Mouse (Mus musculus) layer of hippocampus, postnatal 14 days (tissue): ENCODE data around the gene Cacna1f. TPM values are rescaled to one million over a fixed set of nuclear protein-coding genes. Genes with fewer than 3 reads are reported as not detected.

Source experiments
- DNase-seq, 2 experiments: peaks; one replicate each; pipeline ENCODE4 v3.0.0; 2021 to 2022; ENCODE audit warnings: low spot score in 2 of 2, mixed read lengths in 1 of 2
- total RNA-seq, 2 experiments: library from RNA; stranded (reverse); gene quantifications; 2 replicates each; pipeline ENCODE4 v1.2.3; 2021

Gene Cacna1f
- total RNA-seq, 2 experiments from 2014 or later, result 0.21 TPM; not detected in 1

DNA sequence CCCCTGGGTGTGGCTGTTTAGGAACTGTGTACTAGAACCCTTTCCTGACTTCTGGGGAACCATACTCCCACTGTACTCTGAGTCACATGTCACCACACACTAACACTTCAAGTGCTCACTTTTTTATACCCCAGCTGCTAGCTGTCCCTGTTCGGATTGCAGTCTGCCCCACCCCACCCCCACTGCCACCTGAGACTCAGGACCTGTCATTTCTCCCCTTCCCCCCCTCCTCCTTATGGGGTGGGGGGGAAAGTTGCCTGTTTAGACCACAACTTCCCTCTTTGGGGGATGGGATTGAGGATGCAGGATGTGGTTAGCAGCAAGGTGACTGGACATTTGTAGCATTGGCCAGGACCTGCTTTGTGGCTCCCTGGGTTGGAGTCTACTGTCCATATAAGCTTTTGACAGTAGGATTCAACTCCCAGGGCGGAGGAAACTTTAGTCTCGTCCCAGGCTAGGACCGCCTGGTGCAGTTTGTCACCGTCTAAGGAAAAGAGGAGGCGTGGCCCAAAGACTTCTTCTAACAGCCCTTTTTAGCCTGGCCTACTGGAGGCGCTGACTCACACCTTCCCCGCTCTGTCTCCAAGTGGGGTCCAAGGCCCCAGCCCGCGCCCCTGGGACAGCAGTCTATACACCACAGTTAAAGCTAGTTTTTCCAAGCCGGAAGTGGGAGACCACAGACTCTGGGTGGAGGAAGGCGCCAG lies 66.8 kb downstream of the Cacna1f start:
- no peak for DNase-seq

DNA sequence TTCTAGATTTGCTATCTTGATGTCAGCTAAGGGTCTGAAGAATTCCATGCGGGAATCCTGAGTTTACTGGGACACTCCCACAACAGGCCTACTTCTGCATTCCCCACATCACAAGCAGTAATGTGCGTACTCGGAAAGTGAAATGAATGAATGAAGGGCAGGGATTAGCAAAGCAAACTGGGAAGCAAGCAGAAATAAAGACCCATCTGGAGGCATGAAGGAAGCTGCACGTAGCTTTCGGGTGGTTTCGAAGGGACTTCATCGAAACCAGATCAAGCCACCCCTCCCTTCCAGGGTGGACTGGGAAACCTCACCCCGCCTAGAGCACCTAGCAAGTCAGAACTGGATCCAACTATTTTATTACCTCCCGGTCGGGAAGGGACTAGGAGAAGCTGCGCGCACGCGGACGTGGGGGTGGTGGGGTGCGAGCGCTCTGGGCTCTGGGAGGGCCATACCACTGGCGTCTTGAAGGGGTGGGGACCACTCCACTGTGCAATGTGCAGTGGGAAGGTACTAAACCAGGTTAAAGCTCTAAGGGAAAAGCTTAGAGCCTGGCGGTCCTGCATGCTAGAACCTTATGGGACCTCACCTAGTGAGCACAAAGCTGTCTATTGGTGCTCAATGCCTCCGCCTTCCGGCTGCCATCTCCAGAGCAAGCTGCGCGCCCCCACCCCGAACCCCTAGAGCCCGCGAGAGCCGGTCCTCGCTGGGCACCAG lies 67.6 kb downstream of the Cacna1f start:
- DNase-seq, result no peak

- DNase-seq, result no peak
Measured at GRCm38 (mm10) chrX:7675001-7675380, 68.1 kb downstream of the Cacna1f start.

GRCm38 (mm10) chrX:7678986-7679385 lies 72.1 kb downstream of the Cacna1f start:
- no peak for DNase-seq

DNA sequence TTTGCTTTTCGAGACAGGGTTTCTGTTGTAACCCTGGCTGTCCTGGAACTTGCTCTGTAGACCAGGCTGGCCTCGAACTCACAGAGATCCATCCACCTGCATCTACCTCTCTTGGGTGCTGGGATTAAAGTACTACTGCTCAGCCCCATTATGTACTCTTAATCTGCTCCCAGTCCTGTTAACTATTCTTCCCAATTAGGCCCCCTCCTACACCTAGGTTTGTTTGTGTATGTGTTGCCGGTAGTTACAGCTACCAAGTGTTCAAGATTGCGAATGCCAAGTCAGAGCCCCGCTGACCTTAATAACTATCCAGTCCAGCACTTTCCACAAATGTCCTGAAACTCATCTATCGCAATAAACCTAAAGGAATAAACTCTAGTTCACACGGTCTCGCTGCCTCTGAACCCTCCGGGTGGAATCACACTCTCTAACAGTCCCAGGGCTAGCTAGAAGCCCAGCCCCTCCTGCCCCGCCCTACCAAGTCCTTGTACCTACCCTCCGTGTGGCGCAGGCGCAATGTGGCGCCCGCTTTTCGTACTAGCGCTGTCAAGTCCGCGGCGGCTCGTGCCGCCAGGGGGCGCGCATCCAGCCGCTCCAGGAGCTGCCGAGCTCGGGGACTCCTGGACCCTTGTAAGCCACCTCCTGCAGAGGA lies 72.6 kb downstream of the Cacna1f start:
- DNase-seq, result peak; percentile 80 to 83

DNA sequence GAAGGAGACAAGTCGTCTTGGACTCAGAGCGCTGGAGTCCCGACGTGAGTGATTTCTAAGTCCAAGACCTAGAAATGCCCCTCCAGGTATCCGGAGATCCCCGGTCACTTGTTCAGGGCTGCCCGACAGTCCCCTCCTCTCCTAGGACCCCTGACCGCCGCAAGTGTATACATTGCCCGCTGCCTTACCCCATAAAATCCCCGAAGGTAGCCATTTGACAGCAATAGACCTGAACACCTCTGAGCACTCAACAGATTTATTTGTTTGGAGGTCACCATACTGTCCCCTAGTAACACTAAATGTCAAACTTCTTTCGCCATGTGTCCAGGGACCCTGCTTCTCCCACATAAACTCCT lies 73.2 kb downstream of the Cacna1f start:
- no peak for DNase-seq

DNA sequence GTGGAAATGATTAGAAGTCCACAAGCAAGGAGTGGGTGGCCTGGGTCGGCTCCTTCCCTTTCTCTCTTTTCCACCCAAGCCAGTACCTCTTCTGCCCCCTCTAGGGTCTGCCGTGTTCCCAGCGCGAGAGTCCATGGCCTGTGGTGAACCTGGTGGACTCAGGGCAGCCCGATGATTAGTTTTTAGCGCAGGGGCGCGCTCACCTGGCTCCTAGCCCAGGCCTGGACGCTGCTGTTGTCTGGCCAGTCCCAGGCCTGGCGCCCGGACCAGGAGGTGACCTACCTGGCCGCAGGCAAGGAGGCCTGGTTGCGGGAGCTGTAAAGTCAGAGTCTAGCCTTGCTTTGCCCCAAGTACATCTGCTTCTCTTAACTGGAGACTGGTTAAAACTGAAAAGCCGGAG lies 74.0 kb downstream of the Cacna1f start, which contains the start of gene Magix:
Gene Magix (minus strand): TSS at position 388 of the 400 bp plus-strand sequence.
- no peak for DNase-seq

Other genes starting within 250 kb of the Cacna1f start
- gene Usp27x, start 231.3 kb upstream of the Cacna1f start, total RNA-seq, result 10 to 100 TPM; 12.5 TPM
- under 1 TPM in 1 of 2 experiments, not detected in 1; 0.24 TPM for gene Foxp3, start 33.4 kb upstream of the Cacna1f start, total RNA-seq
- 10 to 100 TPM; 16.5 to 16.7 TPM for gene Ppp1r3f, start 32.8 kb upstream of the Cacna1f start, total RNA-seq
- gene Ccdc22, start 1.6 kb upstream of the Cacna1f start, total RNA-seq, result 10 to 100 TPM; 22.6 to 24.5 TPM
- gene Syp, start 31.4 kb downstream of the Cacna1f start, total RNA-seq, result 1,000 to 10,000 TPM; 1,862 to 1,901 TPM
- 1 to 10 TPM; 1.5 to 1.6 TPM for gene Prickle3, start 50.2 kb downstream of the Cacna1f start, total RNA-seq
- 1 to 10 TPM; 7.0 to 9.6 TPM for gene Plp2, start 64.3 kb downstream of the Cacna1f start, total RNA-seq
- under 1 TPM; 0.25 to 0.31 TPM for gene Magix, start 74.2 kb downstream of the Cacna1f start, total RNA-seq
- gene Gpkow, start 90.0 kb downstream of the Cacna1f start, total RNA-seq, result 10 to 100 TPM; 33.2 to 36.3 TPM
- 10 to 100 TPM; 47.7 to 48.1 TPM for gene Wdr45, start 107.2 kb downstream of the Cacna1f start, total RNA-seq
- gene Gm45208, start 115.2 kb downstream of the Cacna1f start, total RNA-seq, result not detected
- 100 to 1,000 TPM in 1 of 2 experiments, 10 to 100 TPM in 1; 98.2 to 107 TPM for gene Praf2, start 121.4 kb downstream of the Cacna1f start, total RNA-seq
- 10 to 100 TPM; 15.5 to 19.6 TPM for gene Ccdc120, start 143.8 kb downstream of the Cacna1f start, total RNA-seq
- 10 to 100 TPM; 31.7 to 34.4 TPM for gene Tfe3, start 155.5 kb downstream of the Cacna1f start, total RNA-seq
- 10 to 100 TPM; 88.1 to 98.9 TPM for gene Gripap1, start 182.7 kb downstream of the Cacna1f start, total RNA-seq
- gene Kcnd1, start 215.2 kb downstream of the Cacna1f start, total RNA-seq, result 10 to 100 TPM in 1 of 2 experiments, 1 to 10 TPM in 1; 9.8 to 10.0 TPM
- 10 to 100 TPM; 64.1 to 64.9 TPM for gene Otud5, start 234.3 kb downstream of the Cacna1f start, total RNA-seq